Mouse (Mus musculus) myocyte (in vitro differentiated cells): ENCODE data around the gene Rap2a. TPM values are rescaled to one million over a fixed set of nuclear protein-coding genes. Genes with fewer than 3 reads are reported as not detected.

ENCODE experiments used
- H3K27me3 ChIP-seq: one replicate; pipeline ENCODE4 v1.6.1; 2011; ENCODE audit not compliant: control insufficient read depth, insufficient read depth, insufficient read length
- H3K36me3 ChIP-seq: one replicate; pipeline ENCODE4 v1.6.1; 2011; ENCODE audit not compliant: control insufficient read depth, insufficient read depth
- H3K4me2 ChIP-seq: one replicate; pipeline ENCODE4 v1.6.1; 2011; ENCODE audit warnings: low read depth, control low read depth
- H3K4me3 ChIP-seq: one replicate; pipeline ENCODE4 v1.5.1; 2011; ENCODE audit warnings: mild to moderate bottlenecking, control low read depth, moderate library complexity
- H3K79me2 ChIP-seq: one replicate; pipeline ENCODE4 v1.6.1; 2011; ENCODE audit not compliant: control insufficient read depth, insufficient read depth
- H3ac ChIP-seq: one replicate; pipeline ENCODE4 v1.6.1; 2011; ENCODE audit not compliant: control insufficient read depth, insufficient read length
- CEBPB ChIP-seq: IDR thresholded peaks from 2 replicates; pipeline ENCODE4 v1.6.1; 2011; ENCODE audit warnings: mild to moderate bottlenecking, moderate library complexity; ENCODE audit not compliant: poor library complexity, insufficient read depth, severe bottlenecking
- E2F4 ChIP-seq: IDR thresholded peaks from one replicate; pipeline ENCODE4 v1.6.1; 2011; ENCODE audit warnings: mild to moderate bottlenecking, control low read depth, moderate library complexity; ENCODE audit not compliant: insufficient read depth
- MAX ChIP-seq: IDR thresholded peaks from one replicate; pipeline ENCODE4 v1.6.1; 2011; ENCODE audit warnings: low read depth, mild to moderate bottlenecking, control low read depth
- MYOD1 ChIP-seq, 3 experiments: IDR thresholded peaks; one replicate each; pipeline ENCODE4 v1.6.1; 2011; ENCODE audit warnings: control low read depth in 2 of 3, low read depth in 2 of 3, mild to moderate bottlenecking in 2 of 3, moderate library complexity in 1 of 3; ENCODE audit not compliant: insufficient read length in 2 of 3, control insufficient read depth in 1 of 3
- MYOG ChIP-seq, 3 experiments: IDR thresholded peaks; one replicate each; pipeline ENCODE4 v1.6.1; 2011; ENCODE audit warnings: control low read depth in 2 of 3, low read depth in 2 of 3, mild to moderate bottlenecking in 2 of 3; ENCODE audit not compliant: insufficient read length in 2 of 3, control insufficient read depth in 1 of 3, insufficient read depth in 1 of 3
- POLR2A ChIP-seq: IDR thresholded peaks from one replicate; pipeline ENCODE4 v1.6.1; 2011; ENCODE audit warnings: low read depth, mild to moderate bottlenecking, control low read depth, moderate library complexity; ENCODE audit not compliant: insufficient read length
- POLR2AphosphoS2 ChIP-seq: IDR thresholded peaks from one replicate; pipeline ENCODE4 v1.6.1; 2011; ENCODE audit warnings: low read depth, control low read depth; ENCODE audit not compliant: insufficient read length
- REST ChIP-seq: IDR thresholded peaks from one replicate; pipeline ENCODE4 v1.6.1; 2011; ENCODE audit warnings: mild to moderate bottlenecking, control low read depth, moderate library complexity; ENCODE audit not compliant: insufficient read depth, insufficient read length
- SRF ChIP-seq: IDR thresholded peaks from one replicate; pipeline ENCODE4 v1.6.1; 2011; ENCODE audit warnings: low read depth; ENCODE audit not compliant: control insufficient read depth, insufficient read length
- TCF12 ChIP-seq: IDR thresholded peaks from one replicate; pipeline ENCODE4 v1.6.1; 2011; ENCODE audit warnings: mild to moderate bottlenecking, control low read depth; ENCODE audit not compliant: poor library complexity, insufficient read depth, severe bottlenecking
- TCF3 ChIP-seq: IDR thresholded peaks from one replicate; pipeline ENCODE4 v1.6.1; 2011; ENCODE audit warnings: low read depth, control low read depth; ENCODE audit not compliant: insufficient read length
- USF1 ChIP-seq: IDR thresholded peaks from one replicate; pipeline ENCODE4 v1.6.1; 2011; ENCODE audit warnings: low read depth, mild to moderate bottlenecking, control low read depth, moderate library complexity
- polyA plus RNA-seq: library from polyadenylated mRNA; unstranded; fragments of >200 nt; fragmentation: generic; extraction: Trizol; gene quantifications from one replicate; pipeline ENCODE4 v1.2.1, GENCODE M21; 2012; ENCODE audit warnings: missing spikeins

The Rap2a gene
- polyA plus RNA-seq, 1 experiment = 5.0 TPM

GRCm38 (mm10) chr14:120507516-120507915 is 29.3 kb downstream of the Rap2a start:
- Histone ChIP-seq H3ac (no peak overlapping the region), H3K4me3 (no peak overlapping the region), H3K4me2 (no peak overlapping the region), H3K27me3 (no peaks in the 10 kb centered on the region), H3K36me3 (no peaks in the 10 kb centered on the region), H3K79me2 (no peaks in the 10 kb centered on the region)
- TF ChIP-seq CEBPB (no peak), TCF12 (no peak), E2F4 (no peak), MAX (no peak), USF1 (no peak), MYOD1 (IDR thresholded peaks at IDR 0.05; ENCODE audit: control insufficient read depth in 1 of 3, insufficient read length in 2 of 3, low read depth in 2 of 3) (no peak), POLR2A (no peak)

GRCm38 (mm10) chr14:120508566-120509365 is 30.5 kb downstream of the Rap2a start:
- Histone ChIP-seq H3K4me2 (no peak overlapping the region), H3K4me3 (no peak overlapping the region)

GRCm38 (mm10) chr14:120509366-120509640 is 31.1 kb downstream of the Rap2a start:
- no peak for TF ChIP-seq TCF3
- no peak for TF ChIP-seq REST
- no peak for TF ChIP-seq SRF
- no peak for TF ChIP-seq CEBPB
- TF ChIP-seq TCF12 = no peak
- TF ChIP-seq MYOD1 (IDR thresholded peaks at IDR 0.05; ENCODE audit: control insufficient read depth in 1 of 3, insufficient read length in 2 of 3, low read depth in 2 of 3) = no peak
- TF ChIP-seq USF1 = no peak
- TF ChIP-seq POLR2A = no peak
- no peak for TF ChIP-seq MAX
- no peak for TF ChIP-seq POLR2AphosphoS2
- Histone ChIP-seq H3K27me3 (no peaks in the 10 kb centered on the region), H3ac (no peak overlapping the region), H3K79me2 (no peaks in the 10 kb centered on the region), H3K4me2 (no peak overlapping the region), H3K36me3 (no peaks in the 10 kb centered on the region), H3K4me3 (no peak overlapping the region)

More at GRCm38 (mm10) chr14:120508566-120509365, 30.5 kb downstream of the Rap2a start:
- Histone ChIP-seq H3K27me3 (no peaks in the 10 kb centered on the region), H3K79me2 (no peaks in the 10 kb centered on the region), H3ac (no peak overlapping the region), H3K36me3 (no peaks in the 10 kb centered on the region)
- no peak for TF ChIP-seq POLR2AphosphoS2
- TF ChIP-seq MAX = no peak
- TF ChIP-seq CEBPB = no peak
- TF ChIP-seq MYOG (IDR thresholded peaks at IDR 0.05; ENCODE audit: control insufficient read depth in 1 of 3, insufficient read depth in 1 of 3, insufficient read length in 2 of 3, low read depth in 2 of 3) = no peak
- TF ChIP-seq TCF3 = no peak

GRCm38 (mm10) chr14:120511821-120512220 is 33.6 kb downstream of the Rap2a start:
- no peaks in the 10 kb centered on the region for H3K27me3 ChIP-seq
- H3ac ChIP-seq = no peak overlapping the region
- H3K4me2 ChIP-seq = no peak overlapping the region
- no peak overlapping the region for H3K4me3 ChIP-seq
- no peak for TF ChIP-seq SRF
- H3K36me3 ChIP-seq = no peaks in the 10 kb centered on the region
- H3K79me2 ChIP-seq = no peaks in the 10 kb centered on the region

GRCm38 (mm10) chr14:120514821-120515271 is 36.6 kb downstream of the Rap2a start:
- Histone ChIP-seq H3K4me3 (no peak overlapping the region), H3K4me2 (no peak overlapping the region), H3K36me3 (no peaks in the 10 kb centered on the region), H3ac (no peak overlapping the region), H3K27me3 (no peaks in the 10 kb centered on the region), H3K79me2 (no peaks in the 10 kb centered on the region)
- TF ChIP-seq REST (no peak), TCF12 (no peak), MYOG (IDR thresholded peaks at IDR 0.05; ENCODE audit: control insufficient read depth in 1 of 3, insufficient read depth in 1 of 3, insufficient read length in 2 of 3, low read depth in 2 of 3) (no peak), POLR2AphosphoS2 (no peak), MAX (no peak), CEBPB (no peak), E2F4 (no peak), POLR2A (no peak), SRF (no peak), USF1 (no peak), TCF3 (no peak), MYOD1 (IDR thresholded peaks at IDR 0.05; ENCODE audit: control insufficient read depth in 1 of 3, insufficient read length in 2 of 3, low read depth in 2 of 3) (no peak)
